Mouse (Mus musculus) cortical plate, adult 2 months (tissue): ENCODE data around the gene 1700022I11Rik.
A peak's percentile ranks its signal among the peaks of the same experiment; 100 is the strongest.

Experiments used
- CTCF ChIP-seq: fragments of 200-500 bp; IDR thresholded peaks from 2 replicates; pipeline ENCODE4 v1.5.1; 2011; ENCODE audit warnings: mild to moderate bottlenecking, control low read depth, low read length; ENCODE audit not compliant: insufficient read depth; ENCODE audit errors: extremely low read depth
- POLR2A ChIP-seq: fragments of 200-500 bp; IDR thresholded peaks from 2 replicates; pipeline ENCODE4 v1.6.1; 2011; ENCODE audit warnings: mild to moderate bottlenecking, low read length, control low read depth; ENCODE audit not compliant: insufficient read depth; ENCODE audit errors: extremely low read depth

- TF ChIP-seq CTCF (no peak), POLR2A (peak; percentile 42; the same call in 1 of the 2 replicates)
These were observed 15.8 kb upstream of the 1700022I11Rik start for GRCm38 (mm10) chr4:42953435-42954094.
